Mouse (Mus musculus): ENCODE measurements around the gene Hif3a.
A peak's percentile ranks its signal among the peaks of the same experiment; 100 is the strongest.
"Not testable (repeated sequence)": the region's sequence is repeated elsewhere in the genome, so short reads cannot be mapped to it uniquely, and the experiment has no call there.

The Hif3a gene

DNA sequence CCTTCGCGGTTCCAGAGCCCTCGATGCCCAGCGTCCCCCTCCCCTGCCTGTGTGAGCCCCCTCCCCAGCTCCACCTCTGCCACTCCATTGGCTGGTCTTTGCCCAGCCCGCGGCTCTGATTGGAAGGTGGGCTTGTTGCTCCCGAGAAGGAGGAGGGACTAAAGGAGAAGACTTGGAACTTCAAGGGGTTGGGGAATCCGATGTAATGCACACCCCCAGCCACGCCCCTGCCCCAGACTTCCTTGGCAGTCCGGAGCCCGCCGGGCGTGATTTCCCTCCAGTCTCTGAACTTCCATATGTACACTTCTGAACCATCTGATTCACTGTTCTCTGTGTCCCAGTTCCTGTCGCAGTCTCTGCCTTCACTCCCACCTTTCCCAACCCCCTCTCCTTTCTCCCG lies at the start of gene Hif3a:
TSS of gene Hif3a (minus strand) at position 39 of the 400 bp plus-strand sequence.
- no peak for DNase-seq (ENCODE audit: low spot score in 2 of 2)

DNA sequence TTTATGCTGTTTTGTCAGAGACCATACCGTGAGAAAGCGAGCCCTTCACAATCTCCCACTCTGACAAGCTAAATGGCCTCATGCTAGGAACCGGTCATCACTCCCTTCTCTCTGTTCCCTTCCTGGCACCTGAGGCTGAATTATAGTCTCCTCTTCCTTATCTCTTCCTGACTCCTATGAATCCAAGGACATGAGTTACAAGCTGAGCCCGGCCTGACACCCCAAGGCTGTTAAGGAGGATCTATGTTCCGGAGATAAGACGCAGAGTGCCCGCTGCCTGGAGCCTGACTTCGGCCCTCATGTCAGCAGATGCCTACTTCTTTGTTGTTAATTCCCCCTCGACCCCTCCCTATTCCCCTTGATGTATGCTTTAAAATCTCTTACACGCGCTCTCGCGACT lies 39.4 kb upstream of the Hif3a start:
- DNase-seq (ENCODE audit: low spot score in 2 of 2) = not testable (repeated sequence)

DNA sequence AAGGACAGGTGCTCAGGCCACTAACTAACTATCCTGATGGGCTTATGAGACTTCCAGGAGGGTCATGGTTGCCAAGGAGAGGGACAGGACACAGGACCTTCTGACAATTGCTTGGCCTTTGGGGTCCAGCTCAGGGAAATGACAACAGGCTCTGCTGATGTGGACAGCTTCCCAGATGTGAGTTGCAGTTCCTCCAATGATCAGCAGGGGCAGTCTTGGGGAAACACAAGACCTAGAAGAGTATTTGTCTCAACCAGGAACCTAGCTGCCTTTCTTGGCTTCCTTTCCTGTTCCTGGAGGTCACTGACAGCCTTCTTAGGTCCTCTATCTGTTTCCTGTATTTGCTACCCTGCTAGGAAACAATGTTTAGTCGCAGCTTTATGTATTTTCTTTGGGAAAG lies 29.1 kb upstream of the Hif3a start:
- no peak for DNase-seq (ENCODE audit: low spot score in 2 of 2)

DNA sequence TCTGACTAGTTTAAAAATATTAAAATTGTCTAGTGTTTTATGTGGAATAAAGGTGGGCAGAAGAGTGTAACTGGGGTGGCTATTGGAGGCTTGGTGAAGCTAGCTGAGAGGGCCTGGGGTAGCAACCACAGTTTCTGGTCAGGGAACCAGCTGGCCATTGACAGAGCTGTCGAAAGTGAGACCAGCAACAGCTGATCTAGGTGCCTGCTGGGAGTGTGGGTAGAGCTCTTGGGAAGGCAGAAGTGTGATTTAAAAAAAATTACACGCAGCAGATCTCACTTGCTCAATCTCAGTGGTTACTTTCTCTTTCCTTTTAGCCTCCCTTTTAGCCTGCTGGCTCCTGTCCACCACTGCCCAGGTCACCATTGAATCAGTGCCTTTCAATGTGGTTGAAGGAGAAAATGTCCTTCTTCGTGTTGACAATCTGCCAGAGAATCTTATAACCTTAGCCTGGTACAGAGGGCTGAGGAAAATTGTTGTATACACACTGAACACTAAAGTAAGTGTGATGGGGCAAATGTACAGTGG lies 27.9 kb upstream of the Hif3a start:
- DNase-seq (ENCODE audit: low spot score in 2 of 2) = no peak

DNA sequence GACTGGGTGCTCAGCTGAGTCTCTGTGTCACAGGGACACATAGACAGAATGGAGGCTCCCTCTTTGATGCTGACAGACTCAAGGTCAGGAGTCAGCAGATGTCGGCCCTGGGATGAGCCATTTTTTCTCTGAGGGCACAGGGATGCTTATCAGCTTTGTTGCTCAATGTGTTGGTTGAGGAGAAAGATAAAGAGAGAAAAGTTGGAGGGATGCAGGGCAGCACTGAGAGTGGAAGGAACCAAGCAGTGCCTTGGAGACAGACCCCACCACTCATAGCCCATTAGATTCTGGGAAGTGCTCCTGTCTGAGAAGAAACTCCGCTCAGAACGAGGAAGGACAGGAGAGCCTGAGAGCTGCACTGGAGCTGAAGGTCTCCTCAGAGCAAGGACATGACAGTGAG lies 25.5 kb upstream of the Hif3a start:
- no peak for DNase-seq (ENCODE audit: low spot score in 2 of 2)

DNA sequence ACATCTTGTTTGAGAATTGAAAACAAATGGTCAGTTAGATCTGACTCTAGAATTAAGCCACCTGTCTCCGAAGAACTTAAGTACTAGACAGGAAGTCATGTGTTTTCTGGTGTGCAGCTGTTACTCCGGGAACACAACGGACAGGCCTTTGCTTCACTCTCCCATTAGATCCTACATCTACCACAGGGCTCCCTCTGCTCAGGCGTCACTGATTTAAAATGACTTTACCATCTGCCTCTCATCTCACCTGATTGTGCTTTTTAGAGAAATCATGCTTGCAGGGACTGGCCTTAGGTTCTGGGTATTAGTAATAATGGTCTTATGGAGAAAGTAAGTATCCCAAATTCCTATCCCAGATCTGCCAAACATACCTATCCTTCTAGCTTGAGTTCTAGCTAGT lies 20.5 kb upstream of the Hif3a start:
- no peak for DNase-seq (ENCODE audit: low spot score in 2 of 2)

DNA sequence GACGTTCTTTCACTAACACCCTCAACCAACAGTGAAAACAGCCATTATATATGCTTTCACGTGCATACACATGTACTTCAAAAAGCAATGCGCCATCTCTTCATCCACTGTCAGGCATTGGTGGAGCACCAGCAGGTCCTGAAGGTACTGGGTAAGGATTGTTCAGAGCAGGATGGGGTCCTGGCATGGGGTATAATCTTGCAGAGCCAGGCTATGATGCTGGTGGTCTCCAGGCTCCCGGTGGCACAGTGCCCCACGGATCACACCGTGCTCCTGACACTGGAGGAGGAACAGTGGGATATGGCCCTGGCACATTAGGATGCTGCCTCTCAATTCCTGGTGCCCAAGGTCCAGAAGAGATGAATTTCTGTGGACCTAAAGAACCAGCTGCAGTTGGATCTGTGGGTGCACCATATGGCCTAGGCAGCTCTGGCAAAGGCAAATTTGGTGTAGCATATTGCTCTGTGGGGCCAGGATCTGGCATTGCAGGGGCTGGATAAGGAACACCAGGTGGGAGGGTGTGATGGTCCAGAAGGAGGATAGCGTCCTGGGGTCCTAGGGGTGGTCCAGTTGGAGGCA lies 15.9 kb upstream of the Hif3a start:
- DNase-seq (ENCODE audit: low spot score in 2 of 2) = no peak

DNA sequence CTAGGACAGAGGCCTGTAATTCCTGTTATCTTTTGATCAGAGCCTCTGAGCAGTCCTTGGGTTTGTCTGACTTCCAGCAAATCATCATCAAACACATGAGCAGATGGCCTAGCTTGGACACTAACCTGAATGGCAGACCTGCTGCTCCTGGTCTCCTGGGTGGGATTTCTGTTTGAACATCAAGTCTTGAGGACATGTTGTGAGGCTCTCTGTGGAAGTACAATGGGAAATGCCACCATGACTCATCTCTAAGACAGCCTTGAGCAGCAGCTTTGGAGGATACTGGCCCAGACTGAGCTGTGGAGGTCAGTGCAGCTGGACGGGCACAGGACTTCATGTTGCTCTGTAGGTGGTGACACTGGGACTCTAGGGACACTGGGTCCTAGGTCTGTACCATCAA lies 14.3 kb upstream of the Hif3a start:
- no peak for DNase-seq (ENCODE audit: low spot score in 2 of 2)

DNA sequence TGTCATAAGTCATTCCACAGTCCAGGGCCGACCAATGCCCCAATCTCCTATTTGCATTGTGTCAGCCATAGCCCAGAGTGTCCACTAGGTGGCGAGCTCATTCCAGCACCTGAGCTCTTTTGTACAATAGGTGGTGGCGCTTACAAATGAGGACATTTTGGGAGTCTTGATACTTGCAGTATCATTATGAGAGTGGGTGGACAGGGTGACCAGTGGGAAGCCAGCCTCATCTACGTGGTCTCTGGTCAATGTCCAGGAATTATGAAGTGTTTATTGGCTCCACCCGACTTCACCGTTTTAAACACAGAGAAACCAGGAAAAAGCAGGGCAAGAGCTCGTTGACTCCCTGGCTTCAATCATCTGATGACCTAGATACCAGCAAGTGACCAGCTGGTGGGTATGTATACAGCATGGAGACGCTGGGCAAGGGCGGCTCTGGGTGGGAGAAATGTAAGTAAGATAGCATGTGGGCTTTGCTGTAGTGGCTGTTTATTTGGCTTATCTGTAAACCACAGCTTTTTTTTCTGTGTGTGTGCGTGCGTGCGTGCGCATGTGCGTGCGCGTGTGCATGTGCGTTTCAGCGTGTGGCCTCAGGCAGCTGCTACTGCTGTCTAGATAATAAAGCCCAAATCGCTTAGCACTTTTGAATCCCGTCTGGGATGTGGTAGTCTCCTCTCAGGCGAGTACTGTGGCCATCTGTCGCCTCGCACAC lies 11.8 kb upstream of the Hif3a start, which contains the start of gene Psg16:
TSS of gene Psg16 (plus strand) at position 137 of the 712 bp plus-strand sequence.
- peak in 1 of 2 experiments; percentile 51 for DNase-seq (ENCODE audit: low spot score in 2 of 2)

DNA sequence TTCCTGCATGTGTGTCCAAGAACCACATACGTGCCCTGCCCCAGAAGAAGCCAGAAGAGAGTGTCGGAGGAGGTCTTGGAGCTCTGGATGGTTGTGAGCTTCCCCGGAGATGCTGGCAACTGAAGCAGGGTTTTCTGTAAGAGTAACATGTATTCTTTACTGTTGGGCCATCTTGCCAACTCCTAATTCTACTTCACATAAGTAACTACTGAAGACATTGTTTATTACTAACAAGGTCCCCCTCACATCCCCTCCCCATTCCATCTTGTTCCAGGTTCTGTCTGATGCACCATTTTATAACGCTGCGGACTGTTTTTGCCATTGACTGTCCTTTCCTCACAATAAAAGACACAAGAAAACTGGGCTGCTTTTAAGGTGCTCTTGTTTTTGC lies 11.3 kb upstream of the Hif3a start:
- DNase-seq (ENCODE audit: low spot score in 2 of 2) = no peak

DNA sequence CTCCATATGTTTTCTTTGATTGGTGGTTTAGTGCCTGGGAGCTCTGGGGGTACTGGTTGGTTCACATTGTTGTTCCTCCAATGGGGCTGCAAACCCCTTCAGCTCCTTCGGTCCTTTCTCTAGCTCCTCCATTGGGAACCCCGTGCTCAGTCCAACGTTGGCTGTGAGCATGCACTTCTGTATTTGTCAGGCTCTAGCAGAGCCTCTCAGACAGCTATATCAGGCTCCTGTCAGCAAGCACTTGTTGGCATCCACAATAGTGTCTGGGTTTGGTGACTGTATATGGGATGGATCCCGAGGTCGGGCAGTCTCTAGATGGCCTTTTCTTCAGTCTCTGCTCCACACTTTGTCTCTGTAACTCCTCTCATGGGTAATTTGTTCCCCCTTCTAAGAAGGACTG lies 5.4 kb upstream of the Hif3a start:
- not testable (repeated sequence) for DNase-seq (ENCODE audit: low spot score in 2 of 2)

DNA sequence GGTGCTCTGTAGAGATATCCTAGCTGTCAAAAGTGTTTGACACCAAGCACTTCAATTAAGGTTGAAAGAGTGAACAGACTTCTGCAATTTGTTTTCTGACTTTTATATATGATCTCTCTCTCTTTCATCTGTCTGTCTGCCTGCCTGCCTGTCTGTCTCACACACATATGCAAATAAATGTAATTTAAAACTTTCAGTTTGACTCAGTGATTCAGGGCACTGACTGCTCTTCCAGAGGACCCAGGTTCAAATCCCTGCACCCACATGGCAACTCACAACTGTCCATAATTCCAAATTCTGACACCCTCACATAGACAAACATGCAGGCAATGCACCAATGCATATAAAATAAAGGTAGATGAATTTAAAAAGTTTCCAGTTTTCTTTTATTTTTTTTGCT lies 4.8 kb upstream of the Hif3a start:
- no peak for DNase-seq (ENCODE audit: low spot score in 2 of 2)

DNA sequence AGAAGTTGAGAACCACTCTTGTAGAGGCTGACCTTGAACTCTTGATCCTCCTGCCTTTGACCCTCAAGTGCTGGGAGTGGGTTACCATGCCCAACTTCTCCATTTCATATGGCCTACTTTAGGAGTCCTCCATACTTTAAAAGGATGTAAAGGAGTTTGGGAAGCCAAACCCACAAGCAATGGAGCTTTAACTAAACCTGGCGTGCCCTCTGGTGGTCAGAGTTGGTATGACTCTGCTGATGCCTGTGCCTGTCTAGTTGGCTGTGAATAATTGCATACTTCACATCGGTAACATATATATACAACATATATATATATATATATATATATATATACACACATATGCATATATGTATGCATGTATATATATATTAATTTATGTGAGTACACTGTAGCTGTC lies 4.2 kb upstream of the Hif3a start:
- DNase-seq (ENCODE audit: low spot score in 2 of 2) = peak; percentile 62 to 80

DNA sequence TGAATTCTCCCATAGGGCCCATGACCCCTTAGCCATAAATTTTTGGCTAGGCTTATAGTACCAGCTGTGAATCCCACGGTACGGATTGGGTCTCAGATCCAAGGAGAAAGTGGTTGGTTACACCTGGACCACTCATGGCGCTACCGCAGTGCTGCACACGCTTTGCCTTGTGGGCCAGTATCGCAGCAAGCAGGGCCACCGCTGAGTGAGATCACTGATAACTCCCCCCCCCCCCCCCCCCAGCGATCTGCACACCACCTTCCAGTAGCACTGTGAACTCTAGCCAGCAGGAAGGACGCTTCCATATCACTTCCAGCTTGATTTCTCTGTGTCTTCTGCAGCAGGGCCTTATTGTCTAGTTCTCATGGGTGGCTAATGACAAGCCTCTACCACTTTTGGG lies 3.4 kb upstream of the Hif3a start:
- DNase-seq (ENCODE audit: low spot score in 2 of 2) = no peak

DNA sequence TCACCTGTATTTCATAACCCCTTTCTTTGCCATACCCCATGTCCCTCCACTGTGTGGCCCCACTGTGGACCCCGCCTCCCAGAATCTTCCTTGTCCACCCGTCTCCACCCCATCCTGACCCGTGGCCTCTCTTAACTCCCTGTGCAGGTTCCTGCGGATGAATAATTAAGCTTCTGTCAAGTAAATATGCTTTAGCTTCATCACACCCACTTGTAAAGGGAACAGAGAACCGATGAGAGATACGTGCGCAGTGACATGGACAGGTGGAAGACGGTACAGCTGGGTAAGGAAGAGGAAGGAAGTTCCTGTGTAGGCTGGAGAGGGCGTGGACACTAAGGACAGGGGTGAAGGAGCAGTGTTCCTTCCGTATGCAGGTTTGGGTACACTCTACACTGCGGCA lies 618 bp upstream of the Hif3a start:
- no peak for DNase-seq (ENCODE audit: low spot score in 2 of 2)

DNA sequence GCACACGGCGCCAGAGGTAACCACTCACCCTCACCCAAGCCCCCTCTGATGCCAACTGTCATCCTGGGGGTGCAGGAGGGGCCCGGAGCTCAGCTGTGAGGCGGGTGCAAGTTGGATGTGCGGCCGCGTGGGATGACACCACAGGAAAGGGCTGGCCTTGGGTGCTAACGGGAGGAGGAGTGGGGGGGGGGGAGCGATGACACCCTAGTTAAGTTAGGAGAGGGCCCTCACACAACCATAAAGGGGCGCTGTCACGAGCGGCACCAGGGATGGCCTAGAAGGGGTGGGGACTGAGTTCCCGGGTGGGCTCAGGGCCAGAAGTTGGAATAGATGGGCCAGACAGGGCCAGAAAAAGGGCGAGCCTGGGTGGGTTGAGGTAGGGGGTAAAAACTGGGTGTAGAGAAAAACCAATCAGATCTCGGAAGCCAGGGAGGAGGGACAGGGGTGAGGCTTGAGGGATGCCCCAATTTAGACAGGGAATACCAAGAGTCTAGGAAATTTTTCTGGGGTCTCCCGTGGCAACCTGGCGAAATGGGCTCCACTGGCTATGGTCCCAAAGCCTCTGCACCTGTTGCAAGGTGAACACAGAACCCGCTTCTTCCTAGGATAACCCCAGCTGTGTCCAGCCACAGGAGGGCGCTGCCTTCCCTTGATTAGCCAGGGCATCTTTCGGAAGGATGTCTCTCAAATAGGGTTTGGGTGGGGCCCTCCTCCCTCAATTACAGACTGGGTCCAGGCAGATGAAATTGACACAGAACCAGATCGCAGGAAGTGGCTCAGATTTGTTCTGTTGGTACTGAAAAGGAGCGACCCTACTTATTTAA lies 1.2 kb downstream of the Hif3a start:
- DNase-seq (ENCODE audit: low spot score in 2 of 2) = no peak

DNA sequence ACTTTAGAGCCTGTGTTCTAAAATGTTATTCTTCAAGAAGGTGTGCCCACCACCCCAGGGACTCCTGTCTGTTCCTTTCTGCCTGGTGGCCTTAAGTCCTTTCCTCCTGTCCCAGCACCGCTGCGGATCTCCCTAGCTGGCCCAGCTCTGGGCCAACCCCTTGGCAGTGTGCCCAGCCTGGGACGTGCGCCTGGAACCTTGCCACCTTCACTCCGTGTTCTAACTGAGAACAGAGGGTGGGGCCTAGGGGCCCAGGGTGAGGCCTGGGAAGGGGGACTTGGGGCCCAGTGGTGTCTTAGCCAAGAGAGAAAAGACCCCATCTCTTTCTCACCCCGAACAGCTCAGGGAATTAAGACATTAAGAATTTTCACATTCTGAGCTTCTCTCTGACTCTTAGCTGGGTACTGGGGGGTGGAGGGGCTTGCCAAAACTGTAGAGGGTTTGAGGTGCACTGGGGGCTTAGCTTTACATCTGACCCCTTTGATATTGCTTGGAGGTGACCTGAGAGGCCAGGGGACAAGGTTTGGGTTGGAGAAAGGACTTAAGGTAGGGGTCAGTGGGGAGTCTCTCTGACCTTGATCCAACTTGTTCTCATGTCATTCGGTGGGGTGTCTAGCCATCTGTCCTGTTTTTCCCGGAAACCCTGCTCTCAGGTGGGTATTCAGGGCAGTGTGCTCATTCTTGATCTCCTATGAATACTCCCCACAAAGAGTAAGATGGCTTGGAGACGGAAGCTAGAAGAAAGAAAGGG lies 2.0 kb downstream of the Hif3a start:
- peak; percentile 71 to 73 for DNase-seq (ENCODE audit: low spot score in 2 of 2)

DNA sequence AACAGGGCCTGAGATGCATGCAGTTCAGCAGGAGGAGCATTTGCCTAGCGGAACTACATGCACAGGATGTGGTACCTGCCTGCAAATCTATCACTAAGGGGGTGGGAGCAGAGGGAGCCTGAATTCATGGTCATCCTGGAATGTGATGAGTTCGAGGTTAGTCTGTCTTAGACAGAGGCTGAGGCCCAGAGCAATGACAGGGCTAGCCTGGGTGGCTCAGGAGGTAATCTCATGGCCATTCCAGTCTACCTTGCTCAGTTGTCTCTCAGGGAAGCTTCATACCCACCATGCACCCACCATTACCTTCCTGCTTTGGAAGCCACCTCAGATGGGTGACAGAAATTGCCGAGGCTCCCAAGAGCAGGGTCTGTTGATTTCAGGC lies 2.8 kb downstream of the Hif3a start:
- DNase-seq (ENCODE audit: low spot score in 2 of 2) = no peak

DNA sequence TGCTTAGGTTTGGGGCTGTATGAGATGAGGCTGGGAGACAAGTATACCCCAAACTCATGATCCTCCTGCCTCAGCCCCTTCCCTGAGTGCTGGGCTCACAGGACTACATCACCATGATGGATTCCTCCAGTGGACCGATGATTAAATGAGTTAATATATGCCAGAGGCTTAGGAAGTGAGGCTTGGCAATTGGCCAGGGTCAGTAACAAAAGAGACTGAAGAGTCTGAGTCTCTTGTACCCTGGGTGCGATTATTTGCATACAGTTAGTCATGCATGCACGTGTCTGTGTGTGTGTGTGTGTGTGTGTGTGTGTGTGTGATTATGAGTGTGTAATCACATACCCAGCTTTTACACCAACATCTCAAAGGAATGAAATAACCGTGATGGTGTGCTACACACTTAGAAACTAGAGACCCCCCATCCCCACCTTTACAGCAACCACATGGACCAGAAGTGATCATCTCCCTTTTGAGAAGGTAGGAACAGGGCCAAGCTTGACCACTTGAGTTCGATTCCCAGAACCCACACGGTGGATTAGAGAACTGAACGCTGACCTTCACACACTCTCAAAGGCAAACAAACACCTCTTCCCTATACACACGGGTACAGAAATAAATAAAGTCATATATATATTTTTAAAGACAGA lies 3.3 kb downstream of the Hif3a start:
- peak in 1 of 2 experiments; percentile 50 for DNase-seq (ENCODE audit: low spot score in 2 of 2)

DNA sequence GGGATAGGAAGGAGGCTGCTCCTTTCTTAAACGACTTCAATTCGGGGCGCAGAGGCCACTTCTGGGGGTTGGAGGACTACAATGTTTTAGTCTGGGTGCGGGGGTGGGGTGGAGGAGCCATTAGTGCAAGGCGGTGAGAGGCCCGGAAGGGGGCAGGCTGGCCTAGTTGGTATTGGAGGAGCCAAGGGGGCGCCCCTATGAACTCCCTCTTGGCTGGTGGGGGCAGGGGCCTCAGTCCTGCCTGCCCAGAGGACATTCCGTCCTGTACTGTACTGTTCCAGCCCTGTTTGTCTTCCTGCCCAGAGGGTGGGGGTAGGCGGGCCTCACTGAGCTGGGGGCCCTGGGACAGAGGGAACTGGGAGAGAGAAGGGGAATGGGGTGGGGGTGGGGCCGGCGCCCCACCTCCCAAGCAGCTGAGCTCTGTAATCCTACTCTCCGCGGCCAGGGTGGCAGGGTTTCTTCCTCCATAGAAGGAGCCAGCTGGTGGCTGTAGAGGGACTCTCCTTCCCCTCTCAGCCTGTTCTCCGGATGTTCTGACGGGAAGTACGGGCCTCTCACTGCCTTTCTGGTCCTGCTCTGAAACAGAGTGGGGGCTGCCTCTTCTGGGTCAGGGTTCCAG lies 4.0 kb downstream of the Hif3a start:
- peak; percentile 45 to 65 for DNase-seq (ENCODE audit: low spot score in 2 of 2)
